Mouse (Mus musculus) midbrain, postnatal 0 days (tissue): ENCODE data around the gene Stk31. TPM values are rescaled to one million over a fixed set of nuclear protein-coding genes. Genes with fewer than 3 reads are reported as not detected.

Experiments
- ATAC-seq: fragments of 200-750 bp; cut with Nextera tagmentation; 2 replicates; pipeline ENCODE4 v1.8.0; 2017; ENCODE audit warnings: moderate number of reproducible peaks, mild to moderate bottlenecking, moderate TSS enrichment, moderate library complexity; ENCODE audit not compliant: low FRiP score
- DNase-seq: peaks from one replicate; pipeline ENCODE4 v3.0.0-alpha.2; 2015; ENCODE audit warnings: low spot score
- H3K27ac ChIP-seq: fragments of 300-500 bp; sonication (generic); 2 replicates; pipeline ENCODE4 v1.5.1; 2014; ENCODE audit warnings: low read depth, mild to moderate bottlenecking, low read length, mixed read lengths
- H3K27me3 ChIP-seq: fragments of 300-500 bp; sonication (generic); 2 replicates; pipeline ENCODE4 v1.6.1; 2014; ENCODE audit warnings: low read length, control low read depth, mixed read lengths; ENCODE audit not compliant: insufficient read depth
- H3K36me3 ChIP-seq: fragments of 300-500 bp; sonication (generic); 2 replicates; pipeline ENCODE4 v1.6.1; 2014; ENCODE audit warnings: low read length, control low read depth, mixed read lengths; ENCODE audit not compliant: insufficient read depth
- H3K4me1 ChIP-seq: fragments of 300-500 bp; sonication (generic); 2 replicates; pipeline ENCODE4 v1.6.1; 2014; ENCODE audit warnings: mild to moderate bottlenecking, control low read depth, antibody characterized with exemption, low read length, mixed read lengths; ENCODE audit not compliant: insufficient read depth
- H3K4me2 ChIP-seq: fragments of 300-500 bp; sonication (generic); 2 replicates; pipeline ENCODE4 v1.6.1; 2014; ENCODE audit warnings: low read depth, mild to moderate bottlenecking, low read length, mixed read lengths; ENCODE audit not compliant: poor library complexity, severe bottlenecking
- H3K4me3 ChIP-seq: fragments of 300-500 bp; sonication (generic); 2 replicates; pipeline ENCODE4 v1.5.1; 2014; ENCODE audit warnings: low read depth, mild to moderate bottlenecking, low read length, moderate library complexity
- H3K9ac ChIP-seq: fragments of 300-500 bp; sonication (generic); replicated peaks from 2 replicates; pipeline ENCODE4 v1.6.1; 2014; ENCODE audit warnings: mild to moderate bottlenecking, low read length, moderate library complexity, mixed read lengths; ENCODE audit not compliant: poor library complexity, severe bottlenecking
- H3K9me3 ChIP-seq: fragments of 300-500 bp; sonication (generic); 2 replicates; pipeline ENCODE4 v1.6.1; 2016; ENCODE audit warnings: low read length, control low read depth
- CTCF ChIP-seq: IDR thresholded peaks from 2 replicates; pipeline ENCODE4 v1.5.1; 2016; ENCODE audit warnings: antibody characterized with exemption, mild to moderate bottlenecking
- WGBS: fragments of 180-500 bp; shearing (Covaris S2); extraction: QIAGEN DNeasy Blood & Tissue Kit; methylation state at CpG from one replicate; pipeline ENCODE4 v1.1.7; 2014; 5-methylcytosine and 5-hydroxymethylcytosine counted together
- polyA plus RNA-seq: library from polyadenylated mRNA; unstranded; fragments of >200 nt; fragmentation: Nextera tagmentation; extraction: Ambion mirVana; gene quantifications from 2 replicates; pipeline ENCODE4 v1.2.1, GENCODE M21; 2015
- total RNA-seq: library from RNA; depleted of rRNA; stranded (reverse); fragments of >200 nt; gene quantifications from 2 replicates; pipeline ENCODE4 v1.2.3, GENCODE M21; 2014; rRNA removed

Stk31 gene
- total and polyA plus RNA-seq, 2 experiments from 2014 or later, result not detected

DNA sequence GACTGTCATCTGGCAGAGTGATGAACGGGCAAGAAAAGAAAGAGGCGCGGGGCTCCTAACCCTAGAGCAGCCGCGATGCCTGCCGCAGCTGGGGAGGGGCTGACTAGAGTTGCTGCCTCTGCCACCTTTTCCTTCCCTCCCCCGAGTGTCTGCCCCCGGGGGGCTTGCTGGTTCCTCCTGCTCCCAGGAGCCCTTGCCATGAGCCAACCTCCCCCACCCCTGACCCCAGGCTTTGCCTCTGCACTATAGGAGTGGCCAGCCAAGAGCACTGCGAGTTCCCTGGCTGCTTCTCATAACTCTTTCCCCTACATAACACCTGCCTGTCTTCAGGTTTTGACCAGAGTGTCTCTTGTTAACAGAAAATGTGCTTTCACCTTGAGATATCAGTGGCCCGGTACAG is 96.1 kb downstream of the Stk31 start:
- no peak overlapping the region for H3K9ac ChIP-seq
- H3K4me1 ChIP-seq, result no peaks in the 10 kb centered on the region
- no peak overlapping the region for H3K4me3 ChIP-seq
- no peak overlapping the region for H3K4me2 ChIP-seq
- DNase-seq (no peak), ATAC-seq (no peak)
- no peaks in the 10 kb centered on the region for H3K9me3 ChIP-seq
- H3K27me3 ChIP-seq, result no peaks in the 10 kb centered on the region
- H3K27ac ChIP-seq, result no peak overlapping the region
- 91% methylated on average over 10 of the region's 10 CpGs for whole genome bisulfite sequencing
- TF ChIP-seq CTCF, result no peak
- H3K36me3 ChIP-seq, result no peaks in the 10 kb centered on the region

GRCm38 (mm10) chr6:49519053-49519452 is 123.6 kb downstream of the Stk31 start:
- no peaks in the 10 kb centered on the region for H3K36me3 ChIP-seq
- H3K9ac ChIP-seq, result no peak overlapping the region
- WGBS, result 4% methylated on average over 6 of the region's 6 CpGs
- no peak for ATAC-seq
- no peak overlapping the region for H3K27ac ChIP-seq
- no peak overlapping the region for H3K4me2 ChIP-seq
- H3K27me3 ChIP-seq, result no peaks in the 10 kb centered on the region
- no peak overlapping the region for H3K4me3 ChIP-seq
- no peaks in the 10 kb centered on the region for H3K4me1 ChIP-seq
- no peaks in the 10 kb centered on the region for H3K9me3 ChIP-seq
- TF ChIP-seq CTCF, result peak; percentile 93
- peak; percentile 64 for DNase-seq

Other genes starting within 250 kb of the Stk31 start
- gene Igf2bp3, start 180.6 kb upstream of the Stk31 start, total RNA-seq, result 5.4 and 7.4 TPM in 2 replicates
- gene Igf2bp3, start 180.6 kb upstream of the Stk31 start, polyA plus RNA-seq, result 8.8 and 10.6 TPM in 2 replicates
- 66.9 and 70.7 TPM in 2 replicates for gene Tra2a, start 131.6 kb upstream of the Stk31 start, total RNA-seq
- gene Tra2a, start 131.6 kb upstream of the Stk31 start, polyA plus RNA-seq, result 35.3 and 41.8 TPM in 2 replicates
- 9.1 and 11.0 TPM in 2 replicates for gene Ccdc126, start 76.3 kb upstream of the Stk31 start, total RNA-seq
- 6.8 and 7.3 TPM in 2 replicates for gene Ccdc126, start 76.3 kb upstream of the Stk31 start, polyA plus RNA-seq
- gene Fam221a, start 27.9 kb upstream of the Stk31 start, total RNA-seq, result 3.0 and 3.5 TPM in 2 replicates
- gene Fam221a, start 27.9 kb upstream of the Stk31 start, polyA plus RNA-seq, result 3.5 and 5.4 TPM in 2 replicates